Mouse (Mus musculus) midbrain, embryonic 10.5 days (tissue): ENCODE measurements around the gene Creg1. TPM values are rescaled to one million over a fixed set of nuclear protein-coding genes. Genes with fewer than 3 reads are reported as not detected.
A peak's percentile ranks its signal among the peaks of the same experiment; 100 is the strongest.

Source experiments
- DNase-seq: peaks from one replicate; pipeline ENCODE4 v3.0.0-alpha.2; 2017; ENCODE audit warnings: low spot score
- H3K27ac ChIP-seq: fragments of 300-500 bp; sonication (generic); replicated peaks from 2 replicates; pipeline ENCODE4 v1.5.1; 2016; ENCODE audit warnings: mild to moderate bottlenecking
- H3K27me3 ChIP-seq: fragments of 300-500 bp; sonication (generic); 2 replicates; pipeline ENCODE4 v1.6.1; 2016; ENCODE audit warnings: low read depth, mild to moderate bottlenecking; ENCODE audit not compliant: poor library complexity, severe bottlenecking
- H3K36me3 ChIP-seq: fragments of 300-500 bp; sonication (generic); 2 replicates; pipeline ENCODE4 v1.6.1; 2016; ENCODE audit warnings: mild to moderate bottlenecking, moderate library complexity
- H3K4me1 ChIP-seq: fragments of 300-500 bp; sonication (generic); 2 replicates; pipeline ENCODE4 v1.6.1; 2016
- H3K4me3 ChIP-seq: fragments of 300-500 bp; sonication (generic); 2 replicates; pipeline ENCODE4 v1.5.1; 2016; ENCODE audit warnings: mild to moderate bottlenecking, moderate library complexity
- H3K9me3 ChIP-seq: fragments of 300-500 bp; sonication (generic); replicated peaks from 2 replicates; pipeline ENCODE4 v1.6.1; 2016; ENCODE audit warnings: mild to moderate bottlenecking
- WGBS: fragments of 180-500 bp; shearing (Covaris S2); methylation state at CpG from one replicate; pipeline ENCODE4 v1.1.7; 2016; 5-methylcytosine and 5-hydroxymethylcytosine counted together
- polyA plus RNA-seq: library from polyadenylated mRNA; unstranded; fragments of >200 nt; fragmentation: Nextera tagmentation; extraction: Ambion mirVana; gene quantifications from 2 replicates; pipeline ENCODE4 v1.2.1, GENCODE M21; 2016

Gene Creg1
- polyA plus RNA-seq, 1 experiment from 2014 or later: 36.1 TPM

GRCm38 (mm10) chr1:165801709-165802310 lies 38.3 kb downstream of the Creg1 start:
- no peak for DNase-seq
- WGBS: 81% methylated on average over 11 of the region's 11 CpGs

GRCm38 (mm10) chr1:165803107-165803506 lies 39.6 kb downstream of the Creg1 start:
- Histone ChIP-seq H3K27ac (no peak overlapping the region), H3K4me1 (peaks cover 14% of the 10 kb centered on the region), H3K27me3 (peaks cover 6% of the 10 kb centered on the region), H3K4me3 (no peak overlapping the region), H3K36me3 (peaks cover 6% of the 10 kb centered on the region), H3K9me3 (peaks cover 7% of the 10 kb centered on the region)
- DNase-seq: no peak
- WGBS: 90% methylated on average over 5 of the region's 5 CpGs

More at GRCm38 (mm10) chr1:165801709-165802310, 38.3 kb downstream of the Creg1 start:
- H3K36me3 ChIP-seq: peaks cover 6% of the 10 kb centered on the region
- H3K27me3 ChIP-seq: no peaks in the 10 kb centered on the region
- peaks cover 7% of the 10 kb centered on the region for H3K9me3 ChIP-seq
- peak overlapping the region; percentile 34; the same call in 1 of the 2 replicates for H3K27ac ChIP-seq
- peaks cover 26% of the 10 kb centered on the region for H3K4me1 ChIP-seq
- H3K4me3 ChIP-seq: no peak overlapping the region

DNA sequence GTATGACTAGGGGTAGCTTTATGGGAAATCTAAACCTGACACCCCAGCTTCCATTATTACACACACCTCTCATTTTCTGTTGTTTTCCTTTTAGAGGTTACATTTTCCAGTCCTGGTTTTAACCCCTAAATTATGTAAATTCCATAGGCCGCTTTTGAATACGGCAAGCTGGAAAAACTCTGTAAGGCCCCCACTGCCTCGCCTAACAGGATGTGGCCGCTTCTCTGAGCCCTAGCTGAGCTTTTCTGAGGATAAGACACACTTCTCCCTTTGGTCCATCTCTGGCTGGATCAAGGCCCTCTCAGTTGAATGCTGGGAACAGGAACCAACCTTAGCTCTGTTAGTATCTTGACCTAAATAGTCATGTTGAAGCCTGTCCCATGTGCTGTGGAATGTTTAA lies 40.6 kb downstream of the Creg1 start:
- peaks cover 6% of the 10 kb centered on the region for H3K36me3 ChIP-seq
- 97% methylated on average over 4 of the region's 4 CpGs for WGBS
- peaks cover 7% of the 10 kb centered on the region for H3K9me3 ChIP-seq
- peaks cover 7% of the 10 kb centered on the region for H3K27me3 ChIP-seq
- no peak overlapping the region for H3K4me3 ChIP-seq
- no peak for DNase-seq
- no peak overlapping the region for H3K27ac ChIP-seq
- peaks cover 13% of the 10 kb centered on the region for H3K4me1 ChIP-seq

- Histone ChIP-seq H3K36me3 (no peaks in the 10 kb centered on the region), H3K27me3 (peaks cover 45% of the 10 kb centered on the region), H3K9me3 (no peaks in the 10 kb centered on the region), H3K4me1 (peaks cover 40% of the 10 kb centered on the region), H3K27ac (no peak overlapping the region), H3K4me3 (no peak overlapping the region)
- no peak for DNase-seq
- WGBS: 78% methylated on average over 2 of the region's 2 CpGs
These were observed 47.1 kb downstream of the Creg1 start for GRCm38 (mm10) chr1:165810633-165811032.

DNA sequence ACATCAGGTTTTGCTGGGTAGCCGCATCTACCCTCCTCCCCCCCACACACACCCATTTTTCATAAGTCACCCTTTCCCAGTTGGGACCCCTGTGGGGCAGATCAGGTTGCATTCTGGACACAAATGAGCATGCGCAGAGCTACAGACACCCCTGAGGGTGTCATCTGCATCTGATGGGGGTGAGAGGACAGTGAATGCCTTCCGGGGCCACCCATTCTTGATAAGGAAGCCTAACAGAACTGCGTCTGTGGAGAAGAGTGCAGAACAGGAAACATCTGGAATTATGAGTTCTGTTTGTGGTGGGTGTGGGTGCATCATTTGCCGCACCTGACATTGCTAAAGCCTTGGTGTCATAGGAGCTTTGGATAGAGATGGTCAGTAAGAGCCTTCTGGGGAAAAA lies 47.6 kb downstream of the Creg1 start:
- H3K27me3 ChIP-seq: peaks cover 50% of the 10 kb centered on the region
- H3K4me1 ChIP-seq: peaks cover 45% of the 10 kb centered on the region
- H3K27ac ChIP-seq: 0 out of 2 replicates have a peak overlapping the region, but pooled peaks have one; percentile 28
- no peaks in the 10 kb centered on the region for H3K9me3 ChIP-seq
- WGBS: 89% methylated on average over 5 of the region's 5 CpGs
- DNase-seq: no peak
- H3K36me3 ChIP-seq: no peaks in the 10 kb centered on the region
- no peak overlapping the region for H3K4me3 ChIP-seq

DNA sequence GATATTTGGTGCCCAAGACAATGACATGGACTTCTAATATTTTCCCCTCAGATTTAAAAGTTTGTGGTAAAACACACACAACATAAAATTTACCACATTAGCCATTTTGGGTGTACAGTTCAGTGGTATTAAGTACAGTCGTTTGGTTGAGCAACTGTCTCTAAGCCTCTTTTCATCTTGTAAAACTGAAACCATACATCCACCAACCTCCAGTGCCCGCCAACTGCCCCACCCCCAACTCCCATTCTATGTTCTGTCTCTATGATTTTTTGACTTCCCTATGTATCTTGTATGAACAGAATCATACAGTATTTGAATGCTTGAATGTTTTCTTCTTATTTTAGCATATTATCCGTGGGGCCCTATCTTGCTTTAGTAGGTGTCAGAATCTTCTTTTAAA lies 49.2 kb downstream of the Creg1 start:
- H3K4me3 ChIP-seq: no peak overlapping the region
- no peaks in the 10 kb centered on the region for H3K9me3 ChIP-seq
- peaks cover 61% of the 10 kb centered on the region for H3K4me1 ChIP-seq
- DNase-seq: no peak
- WGBS: 84% methylated on average over 3 of the region's 3 CpGs
- peaks cover 63% of the 10 kb centered on the region for H3K27me3 ChIP-seq
- peak overlapping the region; percentile 92 for H3K27ac ChIP-seq
- no peaks in the 10 kb centered on the region for H3K36me3 ChIP-seq

DNA sequence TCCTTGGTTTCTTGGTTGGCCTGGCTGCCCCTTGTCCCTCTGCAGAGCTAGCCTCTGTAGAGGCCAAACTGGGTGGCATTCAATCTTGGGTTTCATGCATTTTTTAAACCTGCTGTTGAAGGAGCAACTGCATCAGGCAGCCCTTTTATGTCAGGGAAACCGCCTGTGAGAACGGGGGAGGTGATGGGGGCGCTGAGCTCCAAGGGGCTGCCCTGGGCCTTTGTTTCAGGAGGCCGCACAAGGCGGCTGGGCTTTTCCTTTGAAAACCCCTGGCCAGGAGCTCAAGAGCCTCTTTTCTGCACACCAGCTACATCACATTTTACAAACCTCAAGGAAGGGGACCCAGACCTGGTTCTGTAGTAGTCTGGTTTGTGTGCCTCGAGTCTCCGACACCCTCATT lies 50.6 kb downstream of the Creg1 start:
- WGBS: 7% methylated on average over 7 of the region's 7 CpGs
- H3K27me3 ChIP-seq: peaks cover 72% of the 10 kb centered on the region

DNA sequence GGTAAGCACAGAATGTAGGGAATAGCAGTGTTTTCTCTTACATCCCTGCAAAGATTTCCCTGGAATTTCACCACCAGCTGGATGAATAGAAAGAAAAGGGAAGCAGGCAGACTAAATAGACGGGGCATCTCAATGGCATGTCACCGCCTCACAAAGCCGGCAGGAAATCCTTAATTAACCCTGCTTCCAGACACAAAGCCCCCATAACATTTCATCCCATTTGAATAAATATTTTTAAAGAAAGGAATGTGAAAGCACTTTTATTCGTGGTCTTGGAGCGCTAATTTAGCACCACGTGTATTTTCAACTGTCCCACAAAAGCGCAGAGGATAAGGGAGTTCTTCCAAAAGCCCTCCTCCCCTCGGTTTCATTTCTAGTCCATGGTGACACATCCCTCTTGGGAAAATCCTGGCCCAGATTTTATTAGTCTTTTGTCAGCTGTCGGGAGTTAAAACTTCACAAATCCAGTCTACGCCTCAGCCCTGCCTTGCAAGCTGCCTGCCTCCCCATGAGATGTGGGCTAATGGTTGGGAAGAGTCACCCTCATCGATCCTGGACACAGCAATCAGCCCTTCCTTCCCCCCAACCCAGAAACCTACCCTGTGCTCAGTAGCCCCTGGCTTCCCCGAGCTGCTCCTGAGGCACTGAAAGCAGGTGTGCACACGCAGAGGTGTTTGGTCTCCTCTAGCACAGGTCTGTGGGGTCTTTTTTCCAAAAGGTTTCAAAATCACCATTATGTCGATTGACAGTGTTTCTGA lies 51.2 kb downstream of the Creg1 start:
- Histone ChIP-seq H3K27ac (peak overlapping the region; percentile 92), H3K4me3 (peak overlapping the region; percentile 30), H3K9me3 (no peaks in the 10 kb centered on the region), H3K27me3 (peaks cover 78% of the 10 kb centered on the region), H3K4me1 (peaks cover 80% of the 10 kb centered on the region), H3K36me3 (no peaks in the 10 kb centered on the region)
- 12% methylated on average over 14 of the region's 14 CpGs for WGBS
- DNase-seq: peak; percentile 60

More for the DNA sequence above, 50.6 kb downstream of the Creg1 start:
- Histone ChIP-seq H3K9me3 (no peaks in the 10 kb centered on the region), H3K27ac (peak overlapping the region; percentile 92), H3K36me3 (no peaks in the 10 kb centered on the region), H3K4me3 (peak overlapping the region; percentile 30), H3K4me1 (peaks cover 74% of the 10 kb centered on the region)
- peak; percentile 87 for DNase-seq

- H3K27me3 ChIP-seq: peaks cover 76% of the 10 kb centered on the region
- WGBS: 86% methylated on average over 9 of the region's 9 CpGs
These were observed 52.8 kb downstream of the Creg1 start for GRCm38 (mm10) chr1:165816391-165816790.

GRCm38 (mm10) chr1:165817264-165817663 lies 53.7 kb downstream of the Creg1 start:
- DNase-seq: no peak
- no peak overlapping the region for H3K4me3 ChIP-seq
- H3K27me3 ChIP-seq: peaks cover 72% of the 10 kb centered on the region
- H3K9me3 ChIP-seq: no peaks in the 10 kb centered on the region
- H3K36me3 ChIP-seq: no peaks in the 10 kb centered on the region
- 66% methylated on average over 9 of the region's 9 CpGs for WGBS
- peaks cover 74% of the 10 kb centered on the region for H3K4me1 ChIP-seq
- peak overlapping the region; percentile 68 for H3K27ac ChIP-seq

More at GRCm38 (mm10) chr1:165816391-165816790, 52.8 kb downstream of the Creg1 start:
- H3K36me3 ChIP-seq: no peaks in the 10 kb centered on the region
- no peak overlapping the region for H3K4me3 ChIP-seq
- DNase-seq: no peak
- peak overlapping the region; percentile 68 for H3K27ac ChIP-seq
- H3K4me1 ChIP-seq: peaks cover 80% of the 10 kb centered on the region
- no peaks in the 10 kb centered on the region for H3K9me3 ChIP-seq

DNA sequence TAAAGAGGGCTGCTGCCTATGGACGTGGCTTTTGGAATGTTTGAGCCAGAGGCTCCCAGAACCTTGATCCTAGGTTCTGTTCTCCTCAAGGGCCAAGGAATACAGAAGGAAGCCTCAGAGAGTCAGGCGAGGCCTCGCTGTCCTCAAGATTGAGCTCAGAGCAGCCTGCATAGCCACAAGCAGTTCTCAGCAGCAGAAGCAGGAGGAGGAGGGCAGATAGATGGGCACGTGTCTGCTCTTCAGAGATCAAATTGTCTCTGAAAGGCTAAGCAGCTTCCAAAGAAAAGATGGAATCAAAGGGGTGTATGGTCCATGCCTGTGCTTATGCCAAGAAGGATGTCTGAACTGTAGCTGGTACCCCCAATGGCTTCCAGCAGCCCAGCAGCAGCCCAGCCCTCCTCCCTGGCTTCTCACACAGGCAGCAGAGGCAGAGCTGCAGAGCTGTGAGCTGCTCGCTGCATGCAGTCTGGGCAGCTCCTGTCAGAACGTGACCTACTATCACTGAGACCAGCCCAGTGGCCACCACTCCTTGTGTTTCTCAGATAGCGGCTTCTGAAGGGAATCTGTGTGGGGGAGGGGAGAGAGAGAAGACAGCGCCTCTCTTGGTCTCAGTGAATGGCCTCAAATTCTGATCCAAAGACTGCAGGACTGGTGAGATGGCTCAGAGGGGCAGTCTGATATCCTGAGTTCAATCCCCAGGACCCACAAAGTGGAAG lies 54.8 kb downstream of the Creg1 start:
- Histone ChIP-seq H3K9me3 (no peaks in the 10 kb centered on the region), H3K27ac (peak overlapping the region; percentile 68), H3K4me1 (peaks cover 63% of the 10 kb centered on the region), H3K27me3 (peaks cover 62% of the 10 kb centered on the region), H3K4me3 (no peak overlapping the region), H3K36me3 (no peaks in the 10 kb centered on the region)
- 32% methylated on average over 8 of the region's 8 CpGs for WGBS
- DNase-seq: peak; percentile 44

- WGBS: 82% methylated on average over 4 of the region's 4 CpGs
- H3K27ac ChIP-seq: peak overlapping the region; percentile 68
- no peaks in the 10 kb centered on the region for H3K36me3 ChIP-seq
- no peaks in the 10 kb centered on the region for H3K9me3 ChIP-seq
- peaks cover 55% of the 10 kb centered on the region for H3K4me1 ChIP-seq
- H3K4me3 ChIP-seq: no peak overlapping the region
- DNase-seq: no peak
- peaks cover 61% of the 10 kb centered on the region for H3K27me3 ChIP-seq
These were observed 55.6 kb downstream of the Creg1 start for GRCm38 (mm10) chr1:165819147-165819546.
